Mouse (Mus musculus): ENCODE data around the gene Hexdc. TPM values are rescaled to one million over a fixed set of nuclear protein-coding genes. Genes with fewer than 3 reads are reported as not detected.

Gene Hexdc
- total RNA-seq, 2 experiments from 2014 or later = 41.0 to 42.7 TPM

Other genes starting within 250 kb of the Hexdc start
- gene Csnk1d, start 213.1 kb upstream of the Hexdc start, total RNA-seq (2021) = 100 to 1,000 TPM; 112 to 119 TPM
- gene Cd7, start 165.0 kb upstream of the Hexdc start, total RNA-seq (2021) = not detected
- gene Sectm1b, start 140.9 kb upstream of the Hexdc start, total RNA-seq (2021) = not detected
- gene Sectm1a, start 123.2 kb upstream of the Hexdc start, total RNA-seq (2021) = not detected
- not detected for gene Tex19.2, start 85.8 kb upstream of the Hexdc start, total RNA-seq (2021)
- not detected for gene Tex19.1, start 58.3 kb upstream of the Hexdc start, total RNA-seq (2021)
- not detected for gene Uts2r, start 44.2 kb upstream of the Hexdc start, total RNA-seq (2021)
- 1 to 10 TPM; 7.4 to 9.2 TPM for gene Ogfod3, start 278 bp downstream of the Hexdc start, total RNA-seq (2021)
- gene Cybc1, start 24.9 kb downstream of the Hexdc start, total RNA-seq (2021) = 10 to 100 TPM; 22.8 to 24.7 TPM
- gene Narf, start 32.8 kb downstream of the Hexdc start, total RNA-seq (2021) = 10 to 100 TPM; 67.6 to 80.3 TPM
- 100 to 1,000 TPM; 118 to 121 TPM for gene Foxk2, start 55.6 kb downstream of the Hexdc start, total RNA-seq (2021)
- gene Wdr45b, start 150.0 kb downstream of the Hexdc start, total RNA-seq (2021) = 10 to 100 TPM; 54.0 to 60.0 TPM
- 10 to 100 TPM; 31.5 to 35.0 TPM for gene Rab40b, start 183.8 kb downstream of the Hexdc start, total RNA-seq (2021)
- 10 to 100 TPM; 21.7 to 21.9 TPM for gene Fn3krp, start 217.0 kb downstream of the Hexdc start, total RNA-seq (2021)
- gene Fn3k, start 230.5 kb downstream of the Hexdc start, total RNA-seq (2021) = 10 to 100 TPM; 16.0 to 19.0 TPM
- 10 to 100 TPM; 57.4 to 57.9 TPM for gene Tbcd, start 247.5 kb downstream of the Hexdc start, total RNA-seq (2021)

Measured in left cerebral cortex, postnatal 10 days (tissue).